Mouse (Mus musculus): Measurements from ENCODE around the gene Mtnr1b. TPM values are rescaled to one million over a fixed set of nuclear protein-coding genes. Genes with fewer than 3 reads are reported as not detected.
"Not testable (repeated sequence)": the region's sequence is repeated elsewhere in the genome, so short reads cannot be mapped to it uniquely, and the experiment has no call there.

Gene Mtnr1b
- polyA plus RNA-seq, 1 experiment from 2014 or later, result not detected

DNA sequence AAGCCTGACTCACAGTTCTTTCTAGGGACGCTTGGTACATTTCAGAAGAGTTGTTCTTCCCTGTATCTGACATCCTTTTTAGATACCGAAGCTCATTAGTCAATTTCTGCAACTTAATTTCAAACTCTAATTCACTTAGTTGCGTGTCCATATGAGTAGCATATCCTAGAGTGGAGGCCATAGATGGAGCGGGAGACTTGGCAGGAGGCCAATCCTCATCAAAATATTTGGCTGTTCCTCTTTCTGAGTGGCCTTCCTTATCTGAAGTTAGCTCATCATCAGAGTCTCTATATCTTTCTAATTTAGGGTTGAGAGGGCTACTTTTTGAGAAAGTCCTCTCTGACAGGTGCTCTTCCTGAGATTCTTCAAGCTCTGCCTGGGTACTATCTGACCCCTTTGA, 29.4 kb downstream of the Mtnr1b start:
- H3K27ac ChIP-seq (replicated peaks; ENCODE audit: low read depth, low read length); H3K36me3 ChIP-seq (ENCODE audit: control insufficient read depth, insufficient read depth, low read length); H3K9me3 ChIP-seq (ENCODE audit: control insufficient read depth, low read length); H3K4me2 ChIP-seq (ENCODE audit: low read depth, severe bottlenecking); H3K9ac ChIP-seq (ENCODE audit: low read length); ATAC-seq (ENCODE audit: insufficient number of reproducible peaks, low FRiP score, low TSS enrichment, low read depth); H3K4me1 ChIP-seq (ENCODE audit: control insufficient read depth, insufficient read depth, low read length); DNase-seq (ENCODE audit: low spot score); H3K4me3 ChIP-seq (ENCODE audit: low read depth, low read length); H3K27me3 ChIP-seq (ENCODE audit: control insufficient read depth, insufficient read depth, low read length): not testable (repeated sequence)
- WGBS, result 95% methylated on average over 4 of the region's 4 CpGs

DNA sequence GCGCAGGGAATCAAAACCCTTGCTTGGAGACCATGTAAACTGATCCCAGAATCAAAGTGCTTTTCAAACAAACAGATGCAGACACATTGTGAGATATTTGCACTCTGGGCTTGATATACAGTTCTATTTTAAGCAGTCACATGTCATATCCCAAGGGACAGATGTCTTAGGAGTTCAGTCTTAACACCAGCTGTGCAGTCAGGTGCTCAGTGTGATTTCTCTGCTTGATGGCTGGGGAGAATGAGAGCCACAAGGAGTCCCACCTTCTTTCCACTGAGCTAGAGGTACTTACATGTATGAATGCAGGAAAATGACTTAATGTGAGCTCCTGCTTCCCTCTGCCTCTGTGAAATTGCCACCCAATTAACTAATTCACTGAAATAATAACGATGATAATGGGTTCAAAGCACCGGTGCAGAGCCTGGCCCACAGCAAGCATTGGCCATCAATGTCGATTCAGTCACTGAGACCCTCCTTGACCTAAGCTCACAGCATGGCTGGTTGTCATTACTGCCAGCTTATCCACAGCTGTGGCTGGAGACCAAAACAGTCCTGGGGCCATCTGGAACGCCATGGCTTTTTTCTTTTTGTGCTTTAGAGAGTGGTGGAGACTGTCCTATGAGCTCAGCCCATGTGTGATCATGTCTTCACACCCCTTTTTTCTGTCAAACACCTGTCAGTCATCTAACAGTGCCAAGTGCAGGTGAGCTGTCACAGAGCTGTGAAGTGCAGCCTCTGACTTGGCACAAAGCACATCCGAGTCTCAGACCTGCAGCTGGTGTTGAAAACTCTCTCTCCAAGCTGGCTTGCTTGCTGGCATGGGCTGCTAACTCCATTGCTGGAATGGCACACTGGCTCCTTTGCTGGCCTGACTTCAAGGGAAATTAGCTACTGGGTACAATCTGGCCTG, 61.1 kb downstream of the Mtnr1b start:
- no peaks in the 10 kb centered on the region for H3K9me3 ChIP-seq (ENCODE audit: control insufficient read depth, low read length)
- DNase-seq (ENCODE audit: low spot score), result peak; percentile 28
- 60% methylated on average over 6 of the region's 6 CpGs for WGBS
- no peak overlapping the region for H3K4me2 ChIP-seq (ENCODE audit: low read depth, severe bottlenecking)
- no peaks in the 10 kb centered on the region for H3K27me3 ChIP-seq (ENCODE audit: control insufficient read depth, insufficient read depth, low read length)
- H3K4me3 ChIP-seq (ENCODE audit: low read depth, low read length), result no peak overlapping the region
- ATAC-seq (ENCODE audit: insufficient number of reproducible peaks, low FRiP score, low TSS enrichment, low read depth), result no peak
- no peak overlapping the region for H3K27ac ChIP-seq (replicated peaks; ENCODE audit: low read depth, low read length)
- H3K36me3 ChIP-seq (ENCODE audit: control insufficient read depth, insufficient read depth, low read length), result no peaks in the 10 kb centered on the region
- H3K9ac ChIP-seq (ENCODE audit: low read length), result no peak overlapping the region
- H3K4me1 ChIP-seq (ENCODE audit: control insufficient read depth, insufficient read depth, low read length), result no peaks in the 10 kb centered on the region

DNA sequence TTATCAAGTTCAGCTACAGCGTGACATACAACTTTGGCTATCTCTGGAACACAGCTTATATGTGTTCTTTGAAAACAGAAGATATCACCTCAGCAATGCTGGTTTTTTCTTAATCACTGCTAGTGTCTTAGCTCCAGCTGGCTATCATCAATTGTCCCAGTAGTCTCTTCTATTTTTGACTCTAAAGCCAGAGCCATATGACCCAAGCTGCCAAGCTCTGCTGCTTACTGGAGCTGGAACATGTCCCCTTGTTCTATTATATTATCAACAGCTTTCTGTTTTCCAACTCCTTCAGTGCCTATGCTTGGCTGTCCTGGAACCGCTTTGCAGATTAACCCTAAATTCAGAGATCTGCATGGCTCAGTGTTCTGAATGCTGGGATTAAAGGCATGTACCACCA, 70.1 kb downstream of the Mtnr1b start:
- H3K36me3 ChIP-seq (ENCODE audit: control insufficient read depth, insufficient read depth, low read length), result no peaks in the 10 kb centered on the region
- H3K27ac ChIP-seq (replicated peaks; ENCODE audit: low read depth, low read length), result no peak overlapping the region
- H3K9me3 ChIP-seq (ENCODE audit: control insufficient read depth, low read length), result no peaks in the 10 kb centered on the region
- DNase-seq (ENCODE audit: low spot score) (no peak), ATAC-seq (ENCODE audit: insufficient number of reproducible peaks, low FRiP score, low TSS enrichment, low read depth) (no peak)
- 88% methylated on average over 2 of the region's 2 CpGs for WGBS
- no peak overlapping the region for H3K9ac ChIP-seq (ENCODE audit: low read length)
- no peaks in the 10 kb centered on the region for H3K27me3 ChIP-seq (ENCODE audit: control insufficient read depth, insufficient read depth, low read length)
- no peak overlapping the region for H3K4me3 ChIP-seq (ENCODE audit: low read depth, low read length)
- no peaks in the 10 kb centered on the region for H3K4me1 ChIP-seq (ENCODE audit: control insufficient read depth, insufficient read depth, low read length)
- no peak overlapping the region for H3K4me2 ChIP-seq (ENCODE audit: low read depth, severe bottlenecking)

DNA sequence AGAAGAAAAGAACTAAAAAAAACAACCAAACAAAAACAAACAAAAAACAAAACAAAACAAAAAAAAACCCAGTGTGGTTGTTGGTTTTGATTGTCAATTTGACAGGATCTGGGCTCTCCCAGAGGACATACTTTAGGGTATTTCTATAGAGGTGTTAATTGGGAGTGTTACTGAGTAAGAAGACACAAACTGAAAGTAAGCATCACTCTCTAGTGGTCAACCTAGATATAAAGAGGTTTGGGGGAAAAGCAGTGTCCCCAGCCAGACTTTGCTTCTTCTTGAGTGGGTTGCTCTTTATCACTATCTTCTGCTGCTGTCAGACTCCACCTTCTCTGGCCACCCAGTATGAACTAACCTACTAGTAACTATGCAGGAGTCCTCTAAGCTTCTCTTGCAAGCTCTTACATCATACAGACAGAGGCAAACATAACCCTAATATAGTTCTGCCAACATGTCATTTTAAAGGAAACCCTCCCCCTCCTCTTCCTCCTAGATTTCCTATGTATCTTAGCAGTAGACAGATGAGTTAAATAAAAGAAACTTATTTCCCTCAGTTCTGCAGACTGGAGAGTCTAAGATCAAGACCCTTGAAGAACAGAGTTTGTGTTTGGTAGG, 71.8 kb downstream of the Mtnr1b start:
- Histone ChIP-seq H3K27me3 (ENCODE audit: control insufficient read depth, insufficient read depth, low read length) (no peaks in the 10 kb centered on the region), H3K4me1 (ENCODE audit: control insufficient read depth, insufficient read depth, low read length) (no peaks in the 10 kb centered on the region), H3K9me3 (ENCODE audit: control insufficient read depth, low read length) (no peaks in the 10 kb centered on the region), H3K9ac (ENCODE audit: low read length) (no peak overlapping the region), H3K4me2 (ENCODE audit: low read depth, severe bottlenecking) (no peak overlapping the region), H3K36me3 (ENCODE audit: control insufficient read depth, insufficient read depth, low read length) (no peaks in the 10 kb centered on the region), H3K27ac (replicated peaks; ENCODE audit: low read depth, low read length) (no peak overlapping the region), H3K4me3 (ENCODE audit: low read depth, low read length) (no peak overlapping the region)
- no peak for ATAC-seq (ENCODE audit: insufficient number of reproducible peaks, low FRiP score, low TSS enrichment, low read depth)
- no peak for DNase-seq (ENCODE audit: low spot score)

DNA sequence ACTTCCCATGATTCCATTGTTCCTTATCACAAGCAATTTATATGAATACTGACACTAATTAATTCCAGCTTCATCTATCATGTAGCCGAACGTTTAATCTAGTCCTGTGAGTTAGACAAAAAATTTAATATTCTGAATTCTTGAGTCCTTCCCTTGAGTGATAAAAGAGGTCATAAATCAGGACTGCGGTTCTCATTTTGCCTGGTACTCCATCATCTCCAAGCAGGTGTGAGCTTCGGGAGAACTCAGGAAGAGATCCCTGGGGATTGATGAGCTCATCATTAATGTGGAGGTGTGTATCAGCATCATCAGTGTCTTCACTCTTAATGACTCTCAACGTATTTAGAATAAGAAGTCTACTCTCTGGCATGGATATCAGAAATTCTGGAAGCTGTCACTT, 74.0 kb downstream of the Mtnr1b start:
- Histone ChIP-seq H3K4me1 (ENCODE audit: control insufficient read depth, insufficient read depth, low read length) (no peaks in the 10 kb centered on the region), H3K9me3 (ENCODE audit: control insufficient read depth, low read length) (no peaks in the 10 kb centered on the region; the same call in 1 of the 2 replicates), H3K27ac (replicated peaks; ENCODE audit: low read depth, low read length) (no peak overlapping the region), H3K4me2 (ENCODE audit: low read depth, severe bottlenecking) (no peak overlapping the region), H3K4me3 (ENCODE audit: low read depth, low read length) (no peak overlapping the region), H3K36me3 (ENCODE audit: control insufficient read depth, insufficient read depth, low read length) (no peaks in the 10 kb centered on the region), H3K9ac (ENCODE audit: low read length) (no peak overlapping the region), H3K27me3 (ENCODE audit: control insufficient read depth, insufficient read depth, low read length) (no peaks in the 10 kb centered on the region)
- WGBS, result 87% methylated on average over 5 of the region's 5 CpGs
- DNase-seq (ENCODE audit: low spot score) (no peak), ATAC-seq (ENCODE audit: insufficient number of reproducible peaks, low FRiP score, low TSS enrichment, low read depth) (no peak)

DNA sequence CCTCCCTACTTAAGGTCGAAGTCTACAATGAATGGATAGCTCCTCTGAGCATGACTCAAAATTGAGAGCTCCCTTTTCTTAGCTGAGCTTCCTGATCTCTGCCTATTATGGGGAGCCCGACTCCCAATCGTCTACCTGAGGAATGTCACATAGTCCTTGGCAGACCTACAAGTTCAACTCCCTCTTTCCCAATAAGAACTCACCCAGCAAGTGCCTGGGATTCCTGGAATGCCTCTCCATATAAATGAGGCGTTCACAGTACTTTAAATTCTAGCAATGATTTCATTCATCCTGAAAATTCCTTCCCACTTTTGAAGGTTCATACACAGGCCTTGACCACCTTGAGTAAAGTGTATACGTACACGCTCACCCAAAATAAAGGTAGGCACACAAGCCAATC, 79.9 kb downstream of the Mtnr1b start:
- ATAC-seq (ENCODE audit: insufficient number of reproducible peaks, low FRiP score, low TSS enrichment, low read depth) (no peak), DNase-seq (ENCODE audit: low spot score) (peak; percentile 6)
- Histone ChIP-seq H3K4me2 (ENCODE audit: low read depth, severe bottlenecking) (no peak overlapping the region), H3K9me3 (ENCODE audit: control insufficient read depth, low read length) (no peaks in the 10 kb centered on the region; the same call in 1 of the 2 replicates), H3K9ac (ENCODE audit: low read length) (no peak overlapping the region), H3K36me3 (ENCODE audit: control insufficient read depth, insufficient read depth, low read length) (no peaks in the 10 kb centered on the region), H3K27ac (replicated peaks; ENCODE audit: low read depth, low read length) (no peak overlapping the region), H3K27me3 (ENCODE audit: control insufficient read depth, insufficient read depth, low read length) (no peaks in the 10 kb centered on the region), H3K4me1 (ENCODE audit: control insufficient read depth, insufficient read depth, low read length) (no peaks in the 10 kb centered on the region), H3K4me3 (ENCODE audit: low read depth, low read length) (no peak overlapping the region)
- WGBS, result 88% methylated on average over 6 of the region's 6 CpGs

DNA sequence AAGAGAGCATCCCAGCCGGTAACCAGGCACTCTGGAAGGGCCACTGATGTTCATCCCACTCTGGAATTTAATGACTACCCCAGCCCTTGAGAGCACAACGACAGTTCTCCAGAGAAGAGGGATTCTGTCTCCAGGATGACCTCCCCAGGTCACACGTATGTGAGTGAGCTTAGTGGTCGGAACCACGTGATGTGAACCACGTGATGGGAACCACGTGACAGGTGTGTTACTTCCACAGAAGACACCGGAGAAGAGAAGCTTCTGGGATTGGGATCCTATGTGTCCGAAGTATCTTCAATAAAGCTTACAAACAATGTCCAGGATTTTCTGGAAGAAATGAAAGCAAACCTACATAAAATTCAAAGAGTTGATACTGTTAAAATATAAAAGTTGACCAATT, 82.3 kb downstream of the Mtnr1b start:
- DNase-seq (ENCODE audit: low spot score), result peak; percentile 13
- H3K4me1 ChIP-seq (ENCODE audit: control insufficient read depth, insufficient read depth, low read length), result no peaks in the 10 kb centered on the region
- H3K9me3 ChIP-seq (ENCODE audit: control insufficient read depth, low read length), result no peaks in the 10 kb centered on the region; the same call in 1 of the 2 replicates
- no peak overlapping the region for H3K27ac ChIP-seq (replicated peaks; ENCODE audit: low read depth, low read length)
- WGBS, result 90% methylated on average over 9 of the region's 9 CpGs
- H3K9ac ChIP-seq (ENCODE audit: low read length), result no peak overlapping the region
- no peak overlapping the region for H3K4me3 ChIP-seq (ENCODE audit: low read depth, low read length)
- no peaks in the 10 kb centered on the region for H3K36me3 ChIP-seq (ENCODE audit: control insufficient read depth, insufficient read depth, low read length)
- no peak for ATAC-seq (ENCODE audit: insufficient number of reproducible peaks, low FRiP score, low TSS enrichment, low read depth)
- H3K27me3 ChIP-seq (ENCODE audit: control insufficient read depth, insufficient read depth, low read length), result no peaks in the 10 kb centered on the region
- no peak overlapping the region for H3K4me2 ChIP-seq (ENCODE audit: low read depth, severe bottlenecking)

DNA sequence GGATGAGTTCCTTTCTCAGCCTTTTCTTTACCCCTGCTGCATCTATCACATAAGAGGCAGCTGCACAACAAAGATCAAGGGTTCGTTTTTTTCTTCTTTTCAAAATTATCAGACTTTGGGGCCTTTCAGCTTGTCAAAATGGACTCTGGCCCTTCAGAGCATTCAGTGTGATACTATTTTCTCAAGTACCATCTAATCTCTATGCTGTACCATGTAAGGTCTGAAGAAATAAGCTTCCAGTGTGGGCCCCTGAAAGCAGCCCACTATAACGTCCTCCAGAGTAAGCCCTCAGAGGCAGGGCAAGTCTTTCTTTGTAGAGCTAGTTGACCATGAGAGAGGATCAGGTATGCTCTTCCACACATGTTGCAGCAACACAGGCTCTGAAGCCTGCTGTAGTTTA, 87.7 kb downstream of the Mtnr1b start:
- Histone ChIP-seq H3K27ac (replicated peaks; ENCODE audit: low read depth, low read length) (no peak overlapping the region), H3K4me2 (ENCODE audit: low read depth, severe bottlenecking) (no peak overlapping the region), H3K36me3 (ENCODE audit: control insufficient read depth, insufficient read depth, low read length) (no peaks in the 10 kb centered on the region), H3K9me3 (ENCODE audit: control insufficient read depth, low read length) (no peaks in the 10 kb centered on the region), H3K27me3 (ENCODE audit: control insufficient read depth, insufficient read depth, low read length) (no peaks in the 10 kb centered on the region), H3K4me1 (ENCODE audit: control insufficient read depth, insufficient read depth, low read length) (no peaks in the 10 kb centered on the region), H3K4me3 (ENCODE audit: low read depth, low read length) (no peak overlapping the region), H3K9ac (ENCODE audit: low read length) (no peak overlapping the region)
- WGBS, result 83% methylated on average over 2 of the region's 2 CpGs
- ATAC-seq (ENCODE audit: insufficient number of reproducible peaks, low FRiP score, low TSS enrichment, low read depth) (no peak), DNase-seq (ENCODE audit: low spot score) (peak; percentile 11)

Measured in limb, embryonic 11.5 days (tissue).